In the genomic region with DNA sequence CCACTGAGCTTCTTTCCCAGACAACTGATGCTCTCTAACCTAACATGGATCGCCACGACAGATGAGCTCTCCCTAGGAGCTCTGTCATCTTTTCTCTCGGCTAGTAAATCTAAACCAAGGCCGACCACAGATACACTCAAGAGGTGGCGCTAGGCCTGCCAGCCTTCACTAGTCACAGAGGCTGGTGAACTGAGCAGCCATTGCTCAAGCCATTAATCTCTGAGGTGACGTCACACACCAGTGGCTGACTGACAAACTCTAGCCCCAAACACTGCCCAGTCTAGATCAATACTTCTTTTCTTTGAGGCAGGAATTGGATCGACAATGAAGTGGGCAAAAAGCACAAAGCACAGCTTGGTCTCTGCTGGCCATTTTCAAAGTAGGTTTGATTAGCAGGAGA, we compare ENCODE assay signal across 22 mouse cellular contexts.
"Had no signal": no experiment of that assay in that cellular context is flagged by ENCODE, and none has a peak within 500 bp of the region (broad histone marks: within the 10 kb centered on the region; RNA-seq: fewer than 3 reads in every experiment).

No protein-coding gene starts in this region.

- ATAC-seq: liver, embryonic 12.5 days had no signal

- H3K9me3 ChIP-seq: kidney, embryonic 15.5 days; liver, embryonic 12.5 days; liver, embryonic 15.5 days; lung, embryonic 15.5 days; megakaryocyte, embryonic 14.5 days; neural tube, embryonic 12.5 days; neural tube, embryonic 15.5 days; stomach, embryonic 15.5 days had no signal

- DNase-seq: kidney, adult 11 months; kidney, adult 8-10 months; kidney, postnatal 10 days; kidney, postnatal 36 days; layer of hippocampus, postnatal 36 days; lung, adult 18-20 months; lung, postnatal 10 days; lung, postnatal 36 days; right cerebral cortex, adult 18-20 months; right cerebral cortex, postnatal 14 days; spleen, adult 18-20 months; thymus, adult 18-20 months; thymus, postnatal 36 days had no signal

- H3K4me2 ChIP-seq: kidney, embryonic 15.5 days; liver, embryonic 12.5 days; liver, embryonic 15.5 days; lung, embryonic 15.5 days; neural tube, embryonic 12.5 days; neural tube, embryonic 15.5 days; stomach, embryonic 15.5 days had no signal

- H3K4me1 ChIP-seq: kidney, embryonic 15.5 days; liver, embryonic 12.5 days; liver, embryonic 15.5 days; lung, embryonic 15.5 days; stomach, embryonic 15.5 days had no signal

- H3K9ac ChIP-seq: kidney, embryonic 15.5 days; liver, embryonic 12.5 days; liver, embryonic 15.5 days; lung, embryonic 15.5 days; neural tube, embryonic 12.5 days; neural tube, embryonic 15.5 days; stomach, embryonic 15.5 days had no signal

- H3K27ac ChIP-seq: kidney, embryonic 15.5 days; left cerebral cortex, adult 2 months; liver, embryonic 12.5 days; liver, embryonic 15.5 days; lung, embryonic 15.5 days; neural tube, embryonic 12.5 days; neural tube, embryonic 15.5 days; stomach, embryonic 15.5 days had no signal

- H3K36me3 ChIP-seq: kidney, embryonic 15.5 days; liver, embryonic 12.5 days; liver, embryonic 15.5 days; lung, embryonic 15.5 days; neural tube, embryonic 12.5 days; neural tube, embryonic 15.5 days; stomach, embryonic 15.5 days had no signal

- H3K27me3 ChIP-seq: kidney, embryonic 15.5 days; liver, embryonic 12.5 days; liver, embryonic 15.5 days; lung, embryonic 15.5 days; neural tube, embryonic 12.5 days; neural tube, embryonic 15.5 days; stomach, embryonic 15.5 days had no signal

- H3K4me3 ChIP-seq: kidney, embryonic 15.5 days; left cerebral cortex, adult 2 months; liver, embryonic 12.5 days; liver, embryonic 15.5 days; lung, embryonic 15.5 days; megakaryocyte, embryonic 14.5 days; neural tube, embryonic 12.5 days; neural tube, embryonic 15.5 days; stomach, embryonic 15.5 days had no signal
